ENCODE assay signal across 9 mouse cellular contexts in the genomic region with DNA sequence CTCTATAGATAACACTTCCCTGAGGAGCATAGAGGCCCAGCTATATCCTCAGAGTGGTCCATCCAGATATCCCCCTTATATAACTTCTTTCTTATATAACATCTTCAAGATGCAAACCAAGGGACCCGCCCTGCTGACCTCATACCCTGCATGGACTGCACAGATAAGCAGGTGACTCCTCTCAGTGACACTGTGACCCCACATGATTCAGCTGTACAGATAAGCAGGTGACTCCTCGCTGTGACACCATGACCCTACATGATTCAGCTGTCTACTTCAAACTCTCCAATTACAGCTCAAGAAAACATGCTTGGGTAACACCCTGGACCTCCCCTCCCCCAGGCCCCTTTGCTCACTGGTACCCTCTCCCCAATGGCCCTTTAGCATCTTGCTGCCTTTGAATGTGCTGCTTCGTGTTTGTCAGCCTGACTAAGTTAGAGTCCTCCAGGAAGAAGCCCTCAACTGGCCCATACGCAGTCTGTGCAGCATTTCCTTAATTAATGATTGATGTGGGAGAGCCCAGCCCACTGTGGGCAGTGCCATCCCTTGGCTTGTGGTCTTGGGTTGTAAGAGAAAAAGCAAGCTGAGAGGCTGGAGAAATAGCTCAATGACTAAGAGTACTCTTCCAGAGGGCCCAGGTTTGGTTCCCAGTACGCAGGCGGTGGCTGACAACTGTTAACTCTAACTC. TPM values are rescaled to one million over a fixed set of nuclear protein-coding genes. Genes with fewer than 3 reads are reported as not detected.
DNase-seq lines count a peak whose midpoint lies in the region; ATAC-seq and TF ChIP-seq lines count a peak whose summit lies in the region.
"Had no signal": no experiment of that assay in that cellular context is flagged by ENCODE, and none has a peak within 500 bp of the region (broad histone marks: within the 10 kb centered on the region; RNA-seq: fewer than 3 reads in every experiment).

No protein-coding gene starts in this region.

- TF ChIP-seq CTCF in liver, embryonic 14.5 days (IDR thresholded peaks at IDR 0.05; ENCODE audit: low read depth), result no peak
- TF ChIP-seq CTCF in forebrain, postnatal 0 days (IDR thresholded peaks at IDR 0.05; ENCODE audit: low read depth), result no peak
- no peak for TF ChIP-seq CTCF in cerebellum, adult 2 months (IDR thresholded peaks at IDR 0.05; ENCODE audit: borderline replicate concordance, insufficient read depth, low read depth, low read length)

- H3K36me3 ChIP-seq in lung, embryonic 16.5 days (ENCODE audit: control insufficient read depth, insufficient read depth, low read length), result no peaks in the 10 kb centered on the region
- no peaks in the 10 kb centered on the region for H3K36me3 ChIP-seq in liver, embryonic 14.5 days (replicated peaks; ENCODE audit: control insufficient read depth, insufficient read depth, low read depth)
- no peaks in the 10 kb centered on the region for H3K36me3 ChIP-seq in stomach, embryonic 16.5 days (ENCODE audit: control insufficient read depth, insufficient read depth, low read length)
- H3K36me3 ChIP-seq in forebrain, postnatal 0 days (ENCODE audit: insufficient read depth), result no peaks in the 10 kb centered on the region

- peak; percentile 98 for TF ChIP-seq EP300 in liver, embryonic 14.5 days (IDR thresholded peaks at IDR 0.05; ENCODE audit: low read depth)

- H3K9ac ChIP-seq in lung, embryonic 16.5 days (ENCODE audit: low read length), result no peak overlapping the region
- H3K9ac ChIP-seq in liver, embryonic 14.5 days (replicated peaks), result peak overlapping the region; percentile 87
- H3K9ac ChIP-seq in stomach, embryonic 16.5 days (ENCODE audit: low read length), result no peak overlapping the region
- H3K9ac ChIP-seq in forebrain, postnatal 0 days, result no peak overlapping the region

- 58% methylated on average over 6 of the region's 6 CpGs for WGBS in lung, embryonic 16.5 days
- WGBS in liver, embryonic 14.5 days (ENCODE audit: insufficient replicate concordance), result 46% methylated on average over 6 of the region's 6 CpGs
- WGBS in stomach, embryonic 16.5 days, result 56% methylated on average over 6 of the region's 6 CpGs
- WGBS in forebrain, postnatal 0 days, result 83% methylated on average over 6 of the region's 6 CpGs
- WGBS in cerebellum, adult 2 months, result 88% methylated on average over 6 of the region's 6 CpGs

- H3K4me1 ChIP-seq in lung, embryonic 16.5 days (replicated peaks; ENCODE audit: control insufficient read depth, insufficient read depth, low read length), result 0 out of 2 replicates have a peak, but pooled peaks cover 2% of the 10 kb centered on the region
- H3K4me1 ChIP-seq in liver, embryonic 14.5 days (replicated peaks; ENCODE audit: control insufficient read depth in 2 of 2, insufficient read depth in 2 of 2, low read length in 1 of 2), result peaks cover 73 to 84% of the 10 kb centered on the region in 2 experiments
- H3K4me1 ChIP-seq in stomach, embryonic 16.5 days (ENCODE audit: control insufficient read depth, insufficient read depth, low read length), result no peaks in the 10 kb centered on the region
- no peaks in the 10 kb centered on the region for H3K4me1 ChIP-seq in forebrain, postnatal 0 days (ENCODE audit: insufficient read depth)
- no peaks in the 10 kb centered on the region for H3K4me1 ChIP-seq in cerebellum, adult 2 months (ENCODE audit: control insufficient read depth, insufficient read depth, low read length)

- H3K9me3 ChIP-seq in lung, embryonic 16.5 days (ENCODE audit: control insufficient read depth, low read length), result no peaks in the 10 kb centered on the region
- no peaks in the 10 kb centered on the region for H3K9me3 ChIP-seq in liver, embryonic 14.5 days (ENCODE audit: control insufficient read depth, low read length)
- no peaks in the 10 kb centered on the region for H3K9me3 ChIP-seq in stomach, embryonic 16.5 days (replicated peaks; ENCODE audit: control insufficient read depth, low read length)
- no peaks in the 10 kb centered on the region for H3K9me3 ChIP-seq in forebrain, postnatal 0 days (ENCODE audit: low read length)

- H3K4me3 ChIP-seq in lung, embryonic 16.5 days (ENCODE audit: low read length), result no peak overlapping the region
- H3K4me3 ChIP-seq in liver, embryonic 14.5 days (ENCODE audit: insufficient read depth in 1 of 2, low read depth in 2 of 2, low read length in 2 of 2), result peak overlapping the region in 1 of 2 experiments; percentile 57; a peak in 3 of 4 replicates
- H3K4me3 ChIP-seq in stomach, embryonic 16.5 days (replicated peaks; ENCODE audit: low read length), result no peak overlapping the region
- H3K4me3 ChIP-seq in forebrain, postnatal 0 days (ENCODE audit: low read depth, low read length), result no peak overlapping the region
- H3K4me3 ChIP-seq in cerebellum, adult 2 months (replicated peaks; ENCODE audit: insufficient read depth, low read depth, low read length), result no peak overlapping the region

- H3K27me3 ChIP-seq in lung, embryonic 16.5 days (ENCODE audit: control insufficient read depth, insufficient read depth, low read depth, low read length), result no peaks in the 10 kb centered on the region
- no peaks in the 10 kb centered on the region for H3K27me3 ChIP-seq in liver, embryonic 14.5 days (ENCODE audit: control insufficient read depth, insufficient read depth, low read length)
- H3K27me3 ChIP-seq in stomach, embryonic 16.5 days (ENCODE audit: control insufficient read depth, insufficient read depth, low read length), result no peaks in the 10 kb centered on the region
- no peaks in the 10 kb centered on the region for H3K27me3 ChIP-seq in forebrain, postnatal 0 days (ENCODE audit: insufficient read depth, low read length)
- no peaks in the 10 kb centered on the region; the same call in 1 of the 2 replicates for H3K27me3 ChIP-seq in cerebellum, adult 2 months (ENCODE audit: control insufficient read depth, insufficient read depth, low read length)

- TF ChIP-seq POLR2A in cerebellum, adult 2 months (IDR thresholded peaks at IDR 0.05; ENCODE audit: borderline replicate concordance, insufficient read depth, low read length), result no peak

- H3K27ac ChIP-seq in lung, embryonic 16.5 days (ENCODE audit: low read length), result no peak overlapping the region
- peak overlapping the region; percentile 96 for H3K27ac ChIP-seq in liver, embryonic 14.5 days
- H3K27ac ChIP-seq in stomach, embryonic 16.5 days (ENCODE audit: low read length), result no peak overlapping the region
- H3K27ac ChIP-seq in forebrain, postnatal 0 days (ENCODE audit: low read depth, low read length), result no peak overlapping the region
- no peak overlapping the region for H3K27ac ChIP-seq in cerebellum, adult 2 months (ENCODE audit: insufficient read depth, low read length)

- ATAC-seq in lung, embryonic 16.5 days (ENCODE audit: low read depth), result peak; percentile 28; the same call in 1 of the 2 replicates
- ATAC-seq in liver, embryonic 14.5 days (ENCODE audit: insufficient read depth), result peak; percentile 98
- peak; percentile 81; the same call in 1 of the 2 replicates for ATAC-seq in stomach, embryonic 16.5 days (ENCODE audit: insufficient read depth, low FRiP score)
- no peak for ATAC-seq in forebrain, postnatal 0 days

- peak; percentile 61 to 74 for DNase-seq in adrenal gland, adult (ENCODE audit: inconsistent age in 2 of 2, low spot score in 1 of 2)
- DNase-seq in adrenal gland, adult 8-10 months, result no peak
- no peak for DNase-seq in lung, adult 18-20 months
- DNase-seq in liver, embryonic 14.5 days (ENCODE audit: low read depth in 3 of 3, low spot score in 3 of 3), result peak; percentile 96 to 98 (median 97)
- no peak for DNase-seq in forebrain, postnatal 0 days
- no peak for DNase-seq in cerebellum, adult 2 months
- DNase-seq: left cerebral cortex, postnatal 4 days had no signal

- no peak overlapping the region for H3K4me2 ChIP-seq in lung, embryonic 16.5 days (ENCODE audit: low read depth, low read length)
- H3K4me2 ChIP-seq in liver, embryonic 14.5 days (ENCODE audit: low read depth), result peak overlapping the region; percentile 80
- H3K4me2 ChIP-seq in stomach, embryonic 16.5 days (ENCODE audit: low read depth, low read length), result no peak overlapping the region
- no peak overlapping the region for H3K4me2 ChIP-seq in forebrain, postnatal 0 days (ENCODE audit: low read depth)

RNA-seq across cellular contexts. Expression of gene 1700017B05Rik, which starts 37.5 kb away (rescaled TPM):
- 10 to 100 TPM; 41.3 to 76.8 (median 50.9) TPM for total RNA-seq in adrenal gland, adult 8-10 months (2022)
- polyA plus RNA-seq in lung, embryonic 16.5 days (2015; fragmentation: Nextera tagmentation; extraction: Ambion mirVana), result 19.4 and 20.3 TPM in 2 replicates
- polyA plus RNA-seq in liver, embryonic 14.5 days (2012; rRNA removed), result 8.1 and 10.3 TPM in 2 replicates
- polyA plus RNA-seq in liver, embryonic 14.5 days (2014; fragmentation: Nextera tagmentation; extraction: Ambion mirVana), result 12.6 and 13.3 TPM in 2 replicates
- 21.7 and 23.0 TPM in 2 replicates for polyA plus RNA-seq in stomach, embryonic 16.5 days (2015; fragmentation: Nextera tagmentation; extraction: Ambion mirVana)
- 3.5 and 8.5 TPM in 2 replicates for total RNA-seq in forebrain, postnatal 0 days (2014; rRNA removed)
- polyA plus RNA-seq in forebrain, postnatal 0 days (2015; fragmentation: Nextera tagmentation; extraction: Ambion mirVana), result 3.6 and 6.7 TPM in 2 replicates
- polyA plus RNA-seq in cerebellum, adult 2 months (2012; rRNA removed), result 4.9 and 6.0 TPM in 2 replicates

Comparison
In these comparisons a context has a peak if more than half of its experiments do, and no peak if none do; other contexts are left out.
1. DNase-seq: peak in adrenal gland, adult (2 of 2) and liver, embryonic 14.5 days (3 of 3); none in adrenal gland, adult 8-10 months (single experiment), lung, adult 18-20 months (0 of 2), forebrain, postnatal 0 days (single experiment) and cerebellum, adult 2 months (0 of 2).